Mouse (Mus musculus) embryonic facial prominence, embryonic 13.5 days (tissue): ENCODE measurements around the gene Crip3. TPM values are rescaled to one million over a fixed set of nuclear protein-coding genes. Genes with fewer than 3 reads are reported as not detected.
A peak's percentile ranks its signal among the peaks of the same experiment; 100 is the strongest.

ENCODE experiments used
- ATAC-seq: fragments of 200-750 bp; cut with Nextera tagmentation; 2 replicates; pipeline ENCODE4 v1.8.0; 2017; ENCODE audit warnings: low read depth; ENCODE audit not compliant: insufficient number of reproducible peaks, insufficient read depth, low FRiP score, low TSS enrichment
- H3K27ac ChIP-seq: fragments of 300-500 bp; sonication (generic); 2 replicates; pipeline ENCODE4 v1.5.1; 2015; ENCODE audit warnings: moderate library complexity, mild to moderate bottlenecking, inconsistent platforms
- H3K27me3 ChIP-seq: fragments of 300-500 bp; sonication (generic); 2 replicates; pipeline ENCODE4 v1.6.1; 2015; ENCODE audit warnings: mild to moderate bottlenecking, inconsistent platforms
- H3K36me3 ChIP-seq: fragments of 300-500 bp; sonication (generic); 2 replicates; pipeline ENCODE4 v1.6.1; 2015; ENCODE audit warnings: mild to moderate bottlenecking, inconsistent platforms
- H3K4me1 ChIP-seq: fragments of 300-500 bp; sonication (generic); 2 replicates; pipeline ENCODE4 v1.6.1; 2015; ENCODE audit warnings: inconsistent platforms
- H3K4me2 ChIP-seq: fragments of 300-500 bp; sonication (generic); 2 replicates; pipeline ENCODE4 v1.6.1; 2015; ENCODE audit warnings: moderate library complexity, mild to moderate bottlenecking, inconsistent platforms
- H3K4me3 ChIP-seq: fragments of 300-500 bp; sonication (generic); 2 replicates; pipeline ENCODE4 v1.5.1; 2015; ENCODE audit warnings: mild to moderate bottlenecking, inconsistent platforms
- H3K9ac ChIP-seq: fragments of 300-500 bp; sonication (generic); 2 replicates; pipeline ENCODE4 v1.6.1; 2015; ENCODE audit warnings: mild to moderate bottlenecking, inconsistent platforms
- H3K9me3 ChIP-seq: fragments of 300-500 bp; sonication (generic); 2 replicates; pipeline ENCODE4 v1.6.1; 2016; ENCODE audit warnings: inconsistent platforms
- WGBS: fragments of 180-500 bp; shearing (Covaris S2); methylation state at CpG from one replicate; pipeline ENCODE4 v1.1.7; 2015; ENCODE audit warnings: mixed read lengths; 5-methylcytosine and 5-hydroxymethylcytosine counted together
- polyA plus RNA-seq: library from polyadenylated mRNA; unstranded; fragments of >200 nt; fragmentation: Nextera tagmentation; extraction: Ambion mirVana; gene quantifications from 2 replicates; pipeline ENCODE4 v1.2.1, GENCODE M21; 2015

The Crip3 gene
- polyA plus RNA-seq, 1 experiment from 2014 or later: 1.1 TPM

- Histone ChIP-seq H3K9me3 (no peaks in the 10 kb centered on the region), H3K4me1 (peaks cover 35% of the 10 kb centered on the region)
- ATAC-seq: no peak
Observed at GRCm38 (mm10) chr17:46458439-46458838, 29.7 kb downstream of the Crip3 start.

GRCm38 (mm10) chr17:46460673-46461072 lies 31.9 kb downstream of the Crip3 start:
- peak overlapping the region; percentile 41 for H3K4me3 ChIP-seq
- WGBS: 1% methylated on average over 32 of the region's 32 CpGs

More at GRCm38 (mm10) chr17:46458439-46458838, 29.7 kb downstream of the Crip3 start:
- peaks cover 87% of the 10 kb centered on the region for H3K27me3 ChIP-seq
- H3K4me3 ChIP-seq: no peak overlapping the region
- 18% methylated on average over 3 of the region's 3 CpGs for WGBS
- H3K36me3 ChIP-seq: no peaks in the 10 kb centered on the region
- H3K27ac ChIP-seq: no peak overlapping the region
- no peak overlapping the region for H3K9ac ChIP-seq
- no peak overlapping the region for H3K4me2 ChIP-seq

GRCm38 (mm10) chr17:46461347-46461746 lies 32.6 kb downstream of the Crip3 start:
- WGBS: 11% methylated on average over 8 of the region's 8 CpGs
- Histone ChIP-seq H3K27ac (no peak overlapping the region), H3K4me2 (peak overlapping the region; percentile 67), H3K27me3 (peaks cover 63% of the 10 kb centered on the region), H3K9ac (no peak overlapping the region), H3K9me3 (no peaks in the 10 kb centered on the region), H3K4me1 (peaks cover 13% of the 10 kb centered on the region), H3K36me3 (no peaks in the 10 kb centered on the region), H3K4me3 (peak overlapping the region; percentile 41)
- ATAC-seq: no peak

More at GRCm38 (mm10) chr17:46460673-46461072, 31.9 kb downstream of the Crip3 start:
- Histone ChIP-seq H3K9ac (peak overlapping the region; percentile 64), H3K36me3 (no peaks in the 10 kb centered on the region), H3K27ac (no peak overlapping the region), H3K4me1 (peaks cover 16% of the 10 kb centered on the region), H3K9me3 (no peaks in the 10 kb centered on the region), H3K27me3 (peaks cover 69% of the 10 kb centered on the region), H3K4me2 (peak overlapping the region; percentile 67)
- no peak for ATAC-seq

GRCm38 (mm10) chr17:46462226-46462625 lies 33.5 kb downstream of the Crip3 start:
- 81% methylated on average over 5 of the region's 5 CpGs for WGBS

GRCm38 (mm10) chr17:46467830-46468229 lies 39.1 kb downstream of the Crip3 start:
- H3K27ac ChIP-seq: no peak overlapping the region
- H3K4me2 ChIP-seq: no peak overlapping the region
- H3K36me3 ChIP-seq: no peaks in the 10 kb centered on the region
- no peak overlapping the region for H3K4me3 ChIP-seq
- no peaks in the 10 kb centered on the region for H3K4me1 ChIP-seq
- WGBS: 61% methylated on average over 9 of the region's 9 CpGs
- no peak for ATAC-seq
- 0 out of 2 replicates have a peak, but pooled peaks cover 4% of the 10 kb centered on the region for H3K27me3 ChIP-seq
- H3K9ac ChIP-seq: no peak overlapping the region
- H3K9me3 ChIP-seq: no peaks in the 10 kb centered on the region

More at GRCm38 (mm10) chr17:46462226-46462625, 33.5 kb downstream of the Crip3 start:
- no peak overlapping the region for H3K27ac ChIP-seq
- H3K4me2 ChIP-seq: no peak overlapping the region
- H3K27me3 ChIP-seq: peaks cover 54% of the 10 kb centered on the region
- H3K36me3 ChIP-seq: no peaks in the 10 kb centered on the region
- no peaks in the 10 kb centered on the region for H3K9me3 ChIP-seq
- ATAC-seq: no peak
- peaks cover 13% of the 10 kb centered on the region for H3K4me1 ChIP-seq
- H3K4me3 ChIP-seq: no peak overlapping the region
- H3K9ac ChIP-seq: no peak overlapping the region

- Histone ChIP-seq H3K4me1 (0 out of 2 replicates have a peak, but pooled peaks cover 2% of the 10 kb centered on the region), H3K27ac (no peak overlapping the region), H3K36me3 (no peaks in the 10 kb centered on the region), H3K4me2 (no peak overlapping the region), H3K27me3 (peaks cover 22% of the 10 kb centered on the region; the same call in 1 of the 2 replicates), H3K4me3 (no peak overlapping the region), H3K9ac (no peak overlapping the region), H3K9me3 (no peaks in the 10 kb centered on the region)
- WGBS: 60% methylated on average over 8 of the region's 8 CpGs
- ATAC-seq: no peak
Observed at GRCm38 (mm10) chr17:46476601-46477000, 47.9 kb downstream of the Crip3 start.

GRCm38 (mm10) chr17:46477286-46477685 lies 48.6 kb downstream of the Crip3 start:
- Histone ChIP-seq H3K27me3 (peaks cover 26% of the 10 kb centered on the region; the same call in 1 of the 2 replicates), H3K4me3 (no peak overlapping the region), H3K4me2 (no peak overlapping the region), H3K27ac (no peak overlapping the region), H3K9me3 (no peaks in the 10 kb centered on the region), H3K9ac (no peak overlapping the region), H3K36me3 (no peaks in the 10 kb centered on the region), H3K4me1 (0 out of 2 replicates have a peak, but pooled peaks cover 2% of the 10 kb centered on the region)
- no peak for ATAC-seq
- WGBS: 85% methylated on average over 15 of the region's 15 CpGs

Other genes with a start within 250 kb of the Crip3 start
- gene Polh, start 226.3 kb upstream of the Crip3 start, polyA plus RNA-seq: 20.4 and 24.4 TPM in 2 replicates
- 43.6 and 43.8 TPM in 2 replicates for gene Xpo5, start 226.1 kb upstream of the Crip3 start, polyA plus RNA-seq
- 103 and 104 TPM in 2 replicates for gene Polr1c, start 180.9 kb upstream of the Crip3 start, polyA plus RNA-seq
- 82.8 and 95.7 TPM in 2 replicates for gene Yipf3, start 180.8 kb upstream of the Crip3 start, polyA plus RNA-seq
- 1.4 and 1.9 TPM in 2 replicates for gene Lrrc73, start 175.4 kb upstream of the Crip3 start, polyA plus RNA-seq
- 55.6 and 57.9 TPM in 2 replicates for gene Tjap1, start 145.9 kb upstream of the Crip3 start, polyA plus RNA-seq
- gene Dlk2, start 131.5 kb upstream of the Crip3 start, polyA plus RNA-seq: 7.8 and 8.6 TPM in 2 replicates
- 6.1 and 6.3 TPM in 2 replicates for gene Abcc10, start 100.6 kb upstream of the Crip3 start, polyA plus RNA-seq
- gene Zfp318, start 45.2 kb upstream of the Crip3 start, polyA plus RNA-seq: 11.4 and 13.4 TPM in 2 replicates
- gene Slc22a7, start 9.5 kb downstream of the Crip3 start, polyA plus RNA-seq: not detected in 2 replicates
- gene Ttbk1, start 58.7 kb downstream of the Crip3 start, polyA plus RNA-seq: 0.14 and 0.27 TPM in 2 replicates
- 60.8 and 63.5 TPM in 2 replicates for gene Dnph1, start 67.8 kb downstream of the Crip3 start, polyA plus RNA-seq
- gene Cul9, start 117.5 kb downstream of the Crip3 start, polyA plus RNA-seq: 10.7 and 11.4 TPM in 2 replicates
- gene Srf, start 127.2 kb downstream of the Crip3 start, polyA plus RNA-seq: 6.3 and 8.9 TPM in 2 replicates
- gene Ptk7, start 200.6 kb downstream of the Crip3 start, polyA plus RNA-seq: 148 and 149 TPM in 2 replicates
- gene Klc4, start 217.1 kb downstream of the Crip3 start, polyA plus RNA-seq: 21.8 and 26.3 TPM in 2 replicates
- 92.7 and 95.4 TPM in 2 replicates for gene Mrpl2, start 217.3 kb downstream of the Crip3 start, polyA plus RNA-seq
- 57.4 and 64.1 TPM in 2 replicates for gene Cul7, start 221.4 kb downstream of the Crip3 start, polyA plus RNA-seq
- 72.3 and 75.6 TPM in 2 replicates for gene Rrp36, start 245.4 kb downstream of the Crip3 start, polyA plus RNA-seq
- gene Mea1, start 249.9 kb downstream of the Crip3 start, polyA plus RNA-seq: 160 and 176 TPM in 2 replicates